ENCODE assay signal across 8 mouse cellular contexts in the genomic region with DNA sequence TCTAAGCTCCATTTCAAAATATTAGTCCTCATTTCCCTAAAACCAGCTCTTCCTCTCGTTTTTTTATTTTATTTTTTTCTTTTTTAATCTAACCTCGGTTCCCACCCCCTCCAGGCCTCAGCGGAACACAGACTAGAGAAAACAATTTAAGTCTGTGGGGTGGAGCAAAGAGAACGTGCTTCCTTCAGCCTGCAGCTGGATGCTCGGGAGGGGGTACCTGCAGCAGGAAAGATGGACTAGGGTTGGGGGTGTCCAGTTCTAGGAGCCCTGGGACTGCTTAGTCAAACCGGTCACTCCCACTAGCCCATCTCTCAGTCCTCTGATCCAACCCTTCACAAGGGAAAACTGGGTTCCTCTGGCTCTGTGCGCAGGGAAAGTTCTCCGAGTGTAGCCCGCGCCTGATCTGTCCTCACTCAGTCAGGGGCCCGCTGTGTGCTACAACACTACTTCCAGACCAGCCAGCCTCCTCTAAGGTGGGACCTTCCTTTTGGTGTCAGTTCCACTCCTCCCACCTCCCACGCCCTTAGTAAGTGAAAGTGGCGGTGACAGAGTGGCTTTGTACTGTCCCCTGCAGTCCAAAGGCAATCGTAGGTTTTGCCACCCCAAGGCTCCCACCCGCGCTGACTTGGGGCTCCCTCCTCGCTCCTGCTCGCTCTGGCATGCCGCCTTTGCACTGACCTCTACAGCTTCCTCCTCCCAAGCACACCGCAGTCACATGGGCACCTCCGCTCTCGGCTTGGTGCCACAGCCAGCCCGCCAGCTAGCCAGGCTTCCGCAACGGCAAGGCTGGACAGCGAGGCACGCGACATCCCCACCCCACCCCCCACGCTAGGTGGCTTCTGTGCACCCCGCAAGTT. TPM values are rescaled to one million over a fixed set of nuclear protein-coding genes. Genes with fewer than 3 reads are reported as not detected.
DNase-seq lines count a peak whose midpoint lies in the region; ATAC-seq and TF ChIP-seq lines count a peak whose summit lies in the region.

No protein-coding gene starts in this region.

- no peak for TF ChIP-seq POLR2A in spleen, adult 2 months (IDR thresholded peaks at IDR 0.05; ENCODE audit: low read depth, low read length)

- H3K4me2 ChIP-seq in midbrain, embryonic 14.5 days (ENCODE audit: low read length): peak overlapping the region; percentile 76

- H3K4me3 ChIP-seq in midbrain, embryonic 14.5 days (replicated peaks; ENCODE audit: low read depth, low read length): peak overlapping the region; percentile 35
- H3K4me3 ChIP-seq in spleen, adult 2 months (ENCODE audit: extremely low read depth, insufficient read depth, insufficient read length): peak overlapping the region; percentile 47

- peak overlapping the region; percentile 46; the same call in 1 of the 2 replicates for H3K9ac ChIP-seq in midbrain, embryonic 14.5 days (replicated peaks; ENCODE audit: low read length)

- peak; percentile 36; the same call in 1 of the 2 replicates for ATAC-seq in frontal cortex, adult (ENCODE audit: low TSS enrichment)
- ATAC-seq in midbrain, embryonic 14.5 days (ENCODE audit: low FRiP score, low TSS enrichment): no peak

- peaks cover 7% of the 10 kb centered on the region; the same call in 1 of the 2 replicates for H3K36me3 ChIP-seq in midbrain, embryonic 14.5 days (ENCODE audit: control insufficient read depth, insufficient read depth, low read length)
- H3K36me3 ChIP-seq in spleen, adult 2 months (ENCODE audit: control insufficient read depth, insufficient read depth, low read length): no peaks in the 10 kb centered on the region; the same call in 1 of the 2 replicates

- H3K9me3 ChIP-seq in midbrain, embryonic 14.5 days (ENCODE audit: control insufficient read depth, low read length): no peaks in the 10 kb centered on the region

- 2% methylated on average over 30 of the region's 30 CpGs for WGBS in midbrain, embryonic 14.5 days
- 2% methylated on average over 30 of the region's 30 CpGs for WGBS in spleen, adult 2 months

- H3K4me1 ChIP-seq in midbrain, embryonic 14.5 days (ENCODE audit: control insufficient read depth, insufficient read depth, low read length): peaks cover 26% of the 10 kb centered on the region
- peaks cover 26% of the 10 kb centered on the region for H3K4me1 ChIP-seq in spleen, adult 2 months (ENCODE audit: control insufficient read depth, insufficient read depth, insufficient read length)

- no peak for TF ChIP-seq CTCF in spleen, adult 2 months (IDR thresholded peaks at IDR 0.05; ENCODE audit: extremely low read depth, insufficient read depth, insufficient read length, insufficient replicate concordance)

- peaks cover 8% of the 10 kb centered on the region; the same call in 1 of the 2 replicates for H3K27me3 ChIP-seq in midbrain, embryonic 14.5 days (ENCODE audit: control insufficient read depth, insufficient read depth, low read length)
- no peaks in the 10 kb centered on the region for H3K27me3 ChIP-seq in spleen, adult 2 months (ENCODE audit: control insufficient read depth, insufficient read depth, low read length)

- no peak for DNase-seq in frontal cortex, postnatal 25 days (ENCODE audit: low spot score in 2 of 2)
- DNase-seq in embryo, embryonic 9.5 days (ENCODE audit: extremely low spot score): peak; percentile 53
- DNase-seq in heart, adult 9 months (ENCODE audit: low spot score in 2 of 2): peak; percentile 51 to 59
- DNase-seq in kidney, adult 18-20 months: peak; percentile 87
- DNase-seq in liver: peak; percentile 27
- peak; percentile 64 for DNase-seq in midbrain, embryonic 14.5 days
- peak in 1 of 2 experiments; percentile 59 for DNase-seq in spleen, adult 2 months (ENCODE audit: low read depth in 1 of 2, low spot score in 2 of 2)

- peak overlapping the region; percentile 57 for H3K27ac ChIP-seq in midbrain, embryonic 14.5 days (replicated peaks; ENCODE audit: low read depth, low read length)
- H3K27ac ChIP-seq in spleen, adult 2 months (ENCODE audit: insufficient read depth, low read length): peak overlapping the region; percentile 9; the same call in 1 of the 2 replicates

RNA-seq across cellular contexts. Expression of gene Kdm2b, which starts 38.3 kb away (rescaled TPM):
- polyA plus RNA-seq in midbrain, embryonic 14.5 days (2014; fragmentation: Nextera tagmentation; extraction: Ambion mirVana): 83.3 and 99.9 TPM in 2 replicates
- polyA plus RNA-seq in spleen, adult 2 months (2012; rRNA removed): 30.3 and 36.7 TPM in 2 replicates

Comparison
In these comparisons a context has a peak if more than half of its experiments do, and no peak if none do; other contexts are left out.
1. DNase-seq: peak in embryo, embryonic 9.5 days (single experiment), heart, adult 9 months (2 of 2), kidney, adult 18-20 months (single experiment), liver (single experiment) and midbrain, embryonic 14.5 days (single experiment); none in frontal cortex, postnatal 25 days (0 of 2).